Mouse (Mus musculus): ENCODE results near the gene Sapcd1. TPM values are rescaled to one million over a fixed set of nuclear protein-coding genes. Genes with fewer than 3 reads are reported as not detected.
A peak's percentile ranks its signal among the peaks of the same experiment; 100 is the strongest.
"Not testable (repeated sequence)": the region's sequence is repeated elsewhere in the genome, so short reads cannot be mapped to it uniquely, and the experiment has no call there.

The Sapcd1 gene
- polyA plus RNA-seq, 1 experiment from 2014 or later = 17.2 TPM

GRCm38 (mm10) chr17:35034896-35035295 is 7.1 kb upstream of the Sapcd1 start:
- H3K27me3 ChIP-seq (ENCODE audit: insufficient read depth, low read length) = no peaks in the 10 kb centered on the region
- DNase-seq = no peak

DNA sequence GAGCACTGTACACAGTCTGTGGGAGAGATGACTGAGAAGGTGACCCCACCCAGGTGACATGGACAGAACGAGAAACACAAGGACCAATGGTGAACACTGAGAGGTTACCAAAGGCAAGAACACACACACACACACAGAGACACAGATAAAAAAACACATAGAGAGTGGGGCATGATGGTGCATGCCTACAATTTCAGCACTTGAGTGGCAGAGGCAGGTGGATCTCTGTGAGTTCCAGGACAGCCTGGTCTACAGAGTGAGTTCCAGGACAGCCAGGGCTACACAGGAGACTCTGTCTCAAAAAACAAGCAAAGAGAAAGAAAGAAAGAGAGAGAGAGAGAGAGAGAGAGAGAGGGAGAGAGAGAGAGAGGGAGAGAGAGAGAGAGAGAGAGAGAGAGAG is 5.9 kb upstream of the Sapcd1 start:
- not testable (repeated sequence) for H3K27ac ChIP-seq (ENCODE audit: low read depth); H3K4me2 ChIP-seq; ATAC-seq (ENCODE audit: insufficient read depth); H3K36me3 ChIP-seq (ENCODE audit: insufficient read depth); H3K4me1 ChIP-seq (ENCODE audit: insufficient read depth); H3K9ac ChIP-seq; H3K4me3 ChIP-seq (ENCODE audit: low read depth, low read length); H3K27me3 ChIP-seq (ENCODE audit: insufficient read depth, low read length); DNase-seq; H3K9me3 ChIP-seq (ENCODE audit: low read depth, low read length)
- 30% methylated on average over 1 of the region's 1 CpGs for WGBS

More at GRCm38 (mm10) chr17:35034896-35035295, 7.1 kb upstream of the Sapcd1 start:
- Histone ChIP-seq H3K9ac (no peak overlapping the region), H3K4me1 (ENCODE audit: insufficient read depth) (no peaks in the 10 kb centered on the region), H3K9me3 (ENCODE audit: low read depth, low read length) (no peaks in the 10 kb centered on the region), H3K4me3 (ENCODE audit: low read depth, low read length) (no peak overlapping the region), H3K36me3 (ENCODE audit: insufficient read depth) (no peaks in the 10 kb centered on the region), H3K4me2 (no peak overlapping the region), H3K27ac (ENCODE audit: low read depth) (no peak overlapping the region)
- WGBS = 67% methylated on average over 6 of the region's 6 CpGs
- TF ChIP-seq CTCF (IDR thresholded peaks at IDR 0.05; ENCODE audit: low read depth) = no peak
- no peak for ATAC-seq (ENCODE audit: insufficient read depth)

DNA sequence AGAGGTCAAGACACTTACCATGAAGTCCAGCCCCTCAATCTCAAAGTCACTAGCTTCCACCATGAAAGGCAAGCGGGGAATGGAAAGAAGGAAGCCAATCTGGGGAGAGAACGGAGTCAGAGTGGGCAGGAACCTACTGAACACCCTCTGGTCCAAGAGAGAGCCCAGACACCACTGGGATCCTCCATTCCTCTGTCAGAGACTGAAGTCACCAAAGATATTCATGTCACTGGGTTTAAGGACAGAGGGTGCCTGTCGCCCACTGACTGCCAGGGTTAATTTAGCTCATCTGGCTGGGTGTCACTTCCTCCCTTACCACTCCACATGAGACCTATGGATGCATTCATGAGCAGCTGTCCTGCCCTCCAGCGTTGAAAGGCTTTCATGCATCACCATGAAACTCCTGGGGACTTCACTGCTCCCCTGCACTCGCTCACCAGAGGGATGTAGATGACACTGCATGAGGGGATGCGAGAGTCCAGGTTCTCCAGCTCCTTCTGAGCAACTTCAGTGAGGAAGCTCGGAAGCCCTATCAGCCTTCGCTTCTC is 4.6 kb upstream of the Sapcd1 start:
- H3K4me3 ChIP-seq (ENCODE audit: low read depth, low read length) = no peak overlapping the region
- DNase-seq (no peak), ATAC-seq (ENCODE audit: insufficient read depth) (no peak)
- no peaks in the 10 kb centered on the region for H3K27me3 ChIP-seq (ENCODE audit: insufficient read depth, low read length)
- no peak overlapping the region for H3K9ac ChIP-seq
- WGBS = 68% methylated on average over 8 of the region's 8 CpGs
- H3K4me1 ChIP-seq (ENCODE audit: insufficient read depth) = no peaks in the 10 kb centered on the region
- H3K36me3 ChIP-seq (ENCODE audit: insufficient read depth) = no peaks in the 10 kb centered on the region
- peak; percentile 8; the same call in 1 of the 2 replicates for TF ChIP-seq CTCF (IDR thresholded peaks at IDR 0.05; ENCODE audit: low read depth)
- H3K4me2 ChIP-seq = no peak overlapping the region
- no peaks in the 10 kb centered on the region for H3K9me3 ChIP-seq (ENCODE audit: low read depth, low read length)
- H3K27ac ChIP-seq (ENCODE audit: low read depth) = no peak overlapping the region

- Histone ChIP-seq H3K27me3 (ENCODE audit: insufficient read depth, low read length) (no peaks in the 10 kb centered on the region), H3K4me2 (no peak overlapping the region), H3K27ac (ENCODE audit: low read depth) (no peak overlapping the region), H3K4me1 (ENCODE audit: insufficient read depth) (no peaks in the 10 kb centered on the region), H3K4me3 (ENCODE audit: low read depth, low read length) (no peak overlapping the region), H3K9ac (no peak overlapping the region), H3K36me3 (ENCODE audit: insufficient read depth) (no peaks in the 10 kb centered on the region), H3K9me3 (ENCODE audit: low read depth, low read length) (no peaks in the 10 kb centered on the region)
- TF ChIP-seq CTCF (IDR thresholded peaks at IDR 0.05; ENCODE audit: low read depth) = no peak
- ATAC-seq (ENCODE audit: insufficient read depth) (no peak), DNase-seq (no peak)
- WGBS = 65% methylated on average over 7 of the region's 7 CpGs
Measured at GRCm38 (mm10) chr17:35031880-35032279, 4.1 kb upstream of the Sapcd1 start.

- no peak overlapping the region for H3K9ac ChIP-seq
- H3K4me3 ChIP-seq (ENCODE audit: low read depth, low read length) = no peak overlapping the region
- H3K9me3 ChIP-seq (ENCODE audit: low read depth, low read length) = no peaks in the 10 kb centered on the region
- TF ChIP-seq CTCF (IDR thresholded peaks at IDR 0.05; ENCODE audit: low read depth) = no peak
- ATAC-seq (ENCODE audit: insufficient read depth) = no peak
- no peak overlapping the region for H3K4me2 ChIP-seq
- no peak overlapping the region for H3K27ac ChIP-seq (ENCODE audit: low read depth)
- 83% methylated on average over 11 of the region's 11 CpGs for WGBS
- no peak for DNase-seq
- no peaks in the 10 kb centered on the region for H3K27me3 ChIP-seq (ENCODE audit: insufficient read depth, low read length)
- no peaks in the 10 kb centered on the region for H3K36me3 ChIP-seq (ENCODE audit: insufficient read depth)
- no peaks in the 10 kb centered on the region; the same call in 1 of the 2 replicates for H3K4me1 ChIP-seq (ENCODE audit: insufficient read depth)
Measured at GRCm38 (mm10) chr17:35031272-35031671, 3.5 kb upstream of the Sapcd1 start.

DNA sequence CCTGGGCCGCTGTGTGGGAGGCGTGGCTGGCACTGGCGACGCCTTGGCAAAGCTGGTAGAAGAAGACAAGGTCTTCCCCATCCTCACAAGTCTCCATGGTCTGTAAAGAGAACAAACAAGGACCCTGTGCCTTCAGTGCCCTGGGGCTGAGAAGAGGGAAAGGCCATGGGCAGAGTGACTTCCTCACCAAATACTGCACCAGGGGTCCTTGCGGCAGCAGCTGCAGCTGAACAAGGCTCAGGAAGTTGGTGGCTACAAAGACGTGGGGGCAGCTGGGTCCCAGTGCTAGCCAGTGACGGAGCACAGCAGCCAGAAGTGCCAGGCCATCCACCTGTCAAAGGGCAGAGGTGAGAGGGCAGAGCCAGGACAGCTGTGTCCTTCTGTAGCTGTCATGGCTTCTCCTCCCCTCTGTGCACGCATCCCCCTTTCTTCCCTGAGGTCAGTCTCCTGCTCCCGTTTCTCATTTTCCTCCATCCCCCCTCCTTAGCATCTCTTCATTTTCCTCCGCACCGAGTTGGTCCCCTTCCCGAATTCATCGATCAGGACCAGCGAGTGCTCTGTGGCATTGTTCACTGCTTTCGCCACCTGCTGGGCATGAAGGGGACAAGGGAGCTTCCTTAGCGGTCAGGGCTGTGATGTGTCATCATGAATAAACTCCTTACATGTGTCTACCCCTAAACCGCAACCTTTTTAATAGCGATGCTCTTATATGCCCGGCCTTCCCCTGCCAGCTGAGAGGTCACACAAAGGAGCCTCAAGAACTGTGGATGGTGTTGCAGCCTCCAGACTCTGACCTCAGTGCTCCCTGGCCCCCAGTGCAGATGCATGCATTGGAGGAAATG is 2.1 kb upstream of the Sapcd1 start:
- H3K9me3 ChIP-seq (ENCODE audit: low read depth, low read length) = no peaks in the 10 kb centered on the region
- peak; percentile 41 for DNase-seq
- ATAC-seq (ENCODE audit: insufficient read depth) = no peak
- H3K27me3 ChIP-seq (ENCODE audit: insufficient read depth, low read length) = no peaks in the 10 kb centered on the region
- 30% methylated on average over 19 of the region's 19 CpGs for WGBS
- H3K36me3 ChIP-seq (ENCODE audit: insufficient read depth) = no peaks in the 10 kb centered on the region
- no peak overlapping the region for H3K27ac ChIP-seq (ENCODE audit: low read depth)
- H3K4me3 ChIP-seq (ENCODE audit: low read depth, low read length) = no peak overlapping the region
- H3K4me2 ChIP-seq = no peak overlapping the region
- peaks cover 4% of the 10 kb centered on the region; the same call in 1 of the 2 replicates for H3K4me1 ChIP-seq (ENCODE audit: insufficient read depth)
- no peak overlapping the region for H3K9ac ChIP-seq
- peak; percentile 66 for TF ChIP-seq CTCF (IDR thresholded peaks at IDR 0.05; ENCODE audit: low read depth)

DNA sequence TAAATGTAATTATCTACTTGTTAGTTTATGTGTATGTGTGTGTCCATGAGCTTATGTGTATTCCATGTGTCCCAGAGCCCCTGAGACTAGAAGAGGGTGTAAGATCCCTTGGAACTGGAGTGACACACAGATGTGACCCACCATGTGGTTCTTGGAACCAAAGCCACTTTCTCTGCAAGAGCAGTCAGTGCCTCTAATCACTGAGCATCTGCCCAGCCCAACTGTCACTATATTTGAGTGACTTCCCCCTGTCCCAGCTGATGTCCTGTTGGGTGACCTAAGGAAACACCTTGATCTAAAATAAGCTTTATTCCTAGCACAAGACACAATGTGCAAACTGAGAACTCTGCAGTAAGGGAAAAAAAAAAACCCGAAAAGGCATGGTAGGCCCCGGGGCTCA is 499 bp upstream of the Sapcd1 start:
- Histone ChIP-seq H3K4me2 (no peak overlapping the region), H3K27me3 (ENCODE audit: insufficient read depth, low read length) (no peaks in the 10 kb centered on the region), H3K27ac (ENCODE audit: low read depth) (no peak overlapping the region), H3K4me3 (ENCODE audit: low read depth, low read length) (no peak overlapping the region), H3K36me3 (ENCODE audit: insufficient read depth) (no peaks in the 10 kb centered on the region), H3K4me1 (ENCODE audit: insufficient read depth) (peaks cover 4% of the 10 kb centered on the region; the same call in 1 of the 2 replicates), H3K9ac (no peak overlapping the region), H3K9me3 (ENCODE audit: low read depth, low read length) (no peaks in the 10 kb centered on the region)
- 72% methylated on average over 2 of the region's 2 CpGs for WGBS
- ATAC-seq (ENCODE audit: insufficient read depth) = no peak
- DNase-seq = no peak
- no peak for TF ChIP-seq CTCF (IDR thresholded peaks at IDR 0.05; ENCODE audit: low read depth)

All from lung, embryonic 14.5 days (tissue).